Mouse (Mus musculus): ENCODE measurements at regions not wholly inside any gene's neighbourhood (a gene's known extent, or its start where the extent isn't known, plus 50 kb on each side); places are given as distances from the start of the nearest gene placed in this dataset.

DNA sequence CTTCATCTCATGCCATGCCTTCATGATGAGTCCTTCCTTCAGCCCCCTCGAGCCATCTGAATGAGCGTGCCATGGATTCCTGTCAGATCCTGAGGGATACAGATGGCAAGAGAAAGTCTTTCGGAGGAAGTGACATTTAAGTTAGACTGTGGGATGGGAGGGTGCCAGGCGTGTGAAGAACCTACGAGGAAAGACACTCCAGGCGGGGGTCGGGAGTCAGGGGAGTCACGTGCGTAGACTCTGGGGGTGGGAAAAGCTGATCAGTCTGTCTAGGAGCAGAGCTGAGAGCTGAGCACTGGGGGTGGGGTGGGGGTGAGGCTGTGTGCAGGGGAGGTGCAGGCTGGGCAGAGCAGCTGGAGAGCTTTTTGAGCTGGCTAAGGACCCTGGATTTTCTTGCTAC lies 152.0 kb upstream of the Gjb5 start:
- no peak for DNase-seq

DNA sequence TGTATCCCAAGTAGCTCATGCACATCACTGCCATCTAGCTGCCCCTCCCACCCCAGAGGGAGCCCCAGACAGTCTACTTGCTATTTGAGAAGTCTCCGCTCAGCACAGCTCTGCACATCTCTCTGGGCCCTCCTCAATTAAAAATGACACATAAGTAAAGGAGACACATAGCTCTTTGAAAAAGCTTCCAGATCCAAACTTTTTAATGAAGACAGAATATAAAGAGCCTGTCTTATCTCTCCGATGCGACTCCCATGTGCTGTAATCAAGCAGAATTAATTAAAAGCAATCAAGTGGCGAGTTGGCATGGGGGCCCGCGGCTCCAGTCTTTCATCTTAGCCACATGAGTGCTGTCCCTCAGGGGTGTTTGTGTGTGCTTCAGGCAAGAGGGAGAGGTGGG lies 144.6 kb upstream of the Gjb5 start:
- DNase-seq, result no peak

DNA sequence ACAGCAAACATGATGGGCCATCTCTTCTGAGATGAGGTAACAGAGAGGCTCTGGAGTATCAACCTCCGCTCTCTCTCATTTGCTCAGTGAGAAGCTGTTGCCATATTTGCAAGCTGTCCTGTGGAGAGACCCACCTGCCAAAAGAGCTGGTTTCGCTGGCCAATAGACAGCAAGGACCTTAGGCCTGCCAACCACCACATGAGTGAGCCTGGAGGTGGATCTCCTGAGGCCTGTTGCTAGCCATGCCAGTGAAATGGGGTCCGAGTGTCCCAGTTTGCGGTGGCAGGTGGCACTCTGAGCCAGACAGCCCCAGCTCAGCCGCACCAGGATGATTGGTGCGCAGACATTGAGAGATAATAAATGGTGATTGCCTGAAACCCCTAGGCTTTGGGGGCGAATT lies 143.9 kb upstream of the Gjb5 start:
- DNase-seq, result no peak

DNA sequence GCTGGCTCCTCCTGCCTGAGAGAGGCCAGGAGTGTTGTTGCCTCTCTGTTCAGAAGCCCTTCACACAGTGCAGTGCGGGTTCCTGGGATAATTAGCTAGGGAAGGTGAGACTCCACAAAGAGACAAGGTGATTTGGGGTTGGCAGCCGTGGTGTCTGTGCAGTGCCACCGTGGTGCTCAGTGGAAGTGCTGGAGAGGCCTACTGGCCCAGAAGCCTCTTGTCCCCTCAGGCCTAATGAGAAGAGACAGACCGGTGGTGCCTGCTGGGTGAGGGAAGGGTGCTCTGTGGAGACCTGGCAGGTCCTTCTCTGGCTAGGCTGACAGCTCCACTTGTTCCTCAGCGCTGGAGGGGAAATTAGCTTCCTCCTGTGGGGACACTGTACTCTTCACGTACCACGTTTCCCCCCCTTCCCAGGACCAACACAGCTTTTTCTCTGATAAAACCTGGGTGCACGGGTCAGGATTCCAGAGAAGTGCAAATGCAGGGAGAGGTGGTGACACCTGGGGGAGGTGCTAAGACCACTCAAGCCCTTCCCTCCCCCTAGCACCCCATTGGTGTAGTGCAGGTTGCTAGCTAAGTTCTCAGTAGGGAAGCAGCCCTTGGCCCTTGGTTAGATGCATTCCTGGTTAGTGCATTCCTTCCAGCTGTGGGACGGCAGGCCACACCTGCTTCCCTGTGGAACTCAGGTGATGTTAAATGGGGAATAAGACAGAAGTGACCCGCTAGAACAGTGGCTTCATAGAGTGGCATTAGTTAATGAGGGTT lies 129.2 kb upstream of the Gjb5 start:
- no peak for DNase-seq

DNA sequence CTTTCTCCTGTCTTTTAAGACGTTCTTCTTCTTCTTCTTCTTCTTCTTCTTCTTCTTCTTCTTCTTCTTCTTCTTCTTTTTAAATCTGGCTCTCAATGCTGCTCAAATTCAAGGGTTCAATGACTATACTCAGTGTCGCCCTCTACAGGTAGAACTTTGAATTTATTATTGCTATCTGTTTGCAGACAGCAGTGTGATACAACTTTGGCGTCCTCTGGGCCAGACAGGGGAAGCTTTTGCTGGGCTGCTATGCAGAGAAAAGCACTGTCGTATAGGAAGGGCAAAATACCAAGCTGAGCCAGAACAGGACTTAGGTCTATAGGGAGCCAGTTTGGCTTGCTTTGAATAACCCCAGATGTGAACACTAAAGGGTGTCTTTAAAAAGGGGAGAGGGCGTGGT lies 127.3 kb upstream of the Gjb5 start:
- DNase-seq, result no peak

DNA sequence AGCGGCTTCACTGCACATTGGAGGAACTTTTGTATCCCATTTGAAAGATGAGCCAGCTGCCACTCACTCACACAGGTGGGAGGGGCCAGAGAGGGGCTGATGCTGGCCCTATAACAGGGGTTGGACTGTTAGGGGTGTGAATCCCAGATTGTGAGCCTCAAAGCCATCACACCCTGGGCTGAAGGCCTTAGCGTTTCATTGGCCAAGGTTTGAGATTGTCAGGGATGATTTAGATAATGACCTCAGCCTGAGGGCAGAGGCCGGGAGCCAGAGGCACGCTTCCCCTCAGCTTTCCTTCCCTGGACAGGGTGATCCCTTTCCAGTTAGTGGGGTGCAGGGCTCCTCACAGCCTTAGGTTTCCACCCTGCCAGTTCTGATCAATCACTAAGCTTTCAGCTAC lies 124.5 kb upstream of the Gjb5 start:
- no peak for DNase-seq

DNA sequence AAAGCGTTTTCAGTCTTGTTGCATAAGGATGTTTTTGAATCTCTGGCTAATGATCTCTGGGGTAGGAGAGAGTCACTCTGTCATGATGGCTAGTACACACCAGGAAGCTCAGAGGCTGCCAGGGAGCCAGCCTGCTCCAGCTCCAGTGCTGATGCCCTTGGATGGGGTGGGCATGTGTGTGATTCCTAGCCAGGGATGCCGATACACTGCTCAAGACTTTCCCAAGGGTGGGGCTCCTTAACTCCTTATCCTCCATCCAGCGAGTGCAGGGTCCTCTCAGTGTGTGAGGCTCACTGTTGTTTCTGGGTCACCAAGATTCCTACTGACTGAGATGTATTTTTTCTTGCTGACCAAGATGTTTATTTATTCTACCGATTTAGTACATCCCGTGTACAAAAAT lies 122.4 kb upstream of the Gjb5 start:
- no peak for DNase-seq

DNA sequence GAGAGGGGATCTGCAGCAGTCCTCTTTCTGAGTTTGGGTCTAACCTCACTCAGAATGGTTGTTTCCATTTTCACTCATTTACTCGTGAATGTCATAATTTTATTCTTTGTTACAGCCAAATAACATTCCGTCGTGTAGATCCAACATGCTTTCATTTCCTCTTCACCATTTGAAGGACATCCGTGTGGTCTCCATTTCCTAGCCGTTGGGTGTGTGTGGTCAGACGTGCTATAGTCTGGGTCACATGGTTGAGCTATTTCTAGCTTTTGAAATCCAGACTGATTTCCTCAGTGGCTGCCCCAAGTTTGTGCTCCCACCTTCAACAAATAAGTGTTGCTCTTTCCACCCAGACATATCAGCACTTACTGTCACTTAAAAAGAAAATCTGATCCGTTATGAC lies 111.9 kb upstream of the Gjb5 start:
- no peak for DNase-seq

DNA sequence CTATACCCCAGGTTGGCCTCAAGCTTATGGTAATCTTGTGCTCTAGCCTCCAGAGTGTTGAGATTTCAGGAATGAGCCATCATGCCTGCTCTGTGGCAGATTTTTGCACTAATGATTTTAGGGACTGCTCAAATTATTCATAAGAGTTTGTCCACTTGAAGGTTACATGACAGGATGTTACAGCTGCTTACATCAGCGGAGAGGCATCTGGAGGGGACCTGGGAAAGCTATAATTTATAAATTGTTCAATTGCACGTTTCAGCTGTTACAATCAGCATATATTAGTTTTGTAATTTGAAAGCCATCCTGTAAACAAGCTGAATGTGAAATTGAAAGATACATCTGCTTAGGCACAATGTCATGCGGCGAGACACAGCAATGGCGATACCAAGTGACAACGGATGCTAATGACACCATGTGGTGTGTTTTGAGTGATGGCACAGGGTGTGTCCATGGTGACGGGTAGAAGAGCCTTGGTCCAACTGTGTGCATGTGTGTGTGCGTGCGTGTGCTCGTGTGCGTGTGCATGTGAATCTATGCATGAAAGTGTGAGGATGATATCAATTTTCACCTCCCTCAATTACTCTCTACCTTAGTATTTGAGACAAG lies 96.6 kb upstream of the Gjb5 start:
- DNase-seq, result no peak

DNA sequence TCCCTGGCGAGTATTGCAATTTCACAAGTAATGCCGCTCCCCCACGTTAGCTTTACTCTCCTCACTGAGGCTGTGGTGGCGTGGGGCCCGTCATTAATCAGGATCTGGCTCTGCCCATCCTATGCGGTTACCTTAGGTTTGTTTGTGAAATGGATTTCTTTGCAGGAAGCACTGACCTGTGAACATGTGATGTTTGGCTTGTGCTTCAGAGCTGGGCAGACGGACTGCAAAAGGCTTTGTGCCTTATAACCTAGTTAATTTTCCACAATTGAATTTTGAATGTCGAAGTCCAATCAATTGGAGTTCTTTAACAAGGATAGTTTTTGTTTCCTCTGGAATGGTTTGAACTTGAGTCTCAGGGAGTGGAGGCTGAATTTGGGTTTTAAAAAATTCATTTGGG lies 94.1 kb upstream of the Gjb5 start:
- DNase-seq, result no peak

DNA sequence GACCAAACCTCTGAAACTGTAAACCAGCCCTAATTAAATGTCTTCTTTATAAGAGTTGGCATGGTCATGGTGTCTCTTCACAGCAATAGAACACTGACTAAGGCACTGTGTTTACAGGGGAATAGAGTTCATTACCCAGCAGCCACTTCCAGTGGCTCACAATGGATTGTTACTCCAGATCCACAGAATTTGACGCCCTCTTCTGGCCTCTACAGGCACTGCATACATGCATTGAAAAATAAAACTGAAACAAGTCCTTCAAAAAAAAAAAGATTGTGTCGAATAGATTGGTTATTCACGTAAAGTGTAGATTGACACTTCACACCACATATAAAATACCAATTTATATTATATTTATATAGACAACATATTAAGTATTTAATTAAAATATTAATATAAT lies 87.3 kb upstream of the Gjb5 start:
- no peak for DNase-seq

DNA sequence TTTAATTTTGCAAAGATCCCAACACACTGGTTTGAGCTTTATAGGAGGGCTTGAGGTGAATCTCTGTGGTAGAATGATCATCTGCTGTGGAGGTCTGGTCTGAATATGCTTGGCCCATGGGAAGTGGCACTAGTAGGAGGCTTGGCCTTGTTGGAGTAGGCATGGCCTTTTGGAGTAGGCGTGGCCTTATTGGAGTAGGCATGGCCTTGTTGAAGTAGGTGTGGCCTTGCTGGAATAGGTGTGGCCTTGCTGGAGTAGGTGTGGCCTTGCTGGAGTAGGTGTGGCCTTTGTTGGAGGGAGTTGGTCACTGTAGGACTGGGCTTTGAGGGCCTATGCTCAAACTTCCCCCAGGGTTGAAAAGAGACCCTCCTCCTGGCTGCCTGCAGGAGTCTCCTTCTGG lies 86.1 kb upstream of the Gjb5 start:
- no peak for DNase-seq

DNA sequence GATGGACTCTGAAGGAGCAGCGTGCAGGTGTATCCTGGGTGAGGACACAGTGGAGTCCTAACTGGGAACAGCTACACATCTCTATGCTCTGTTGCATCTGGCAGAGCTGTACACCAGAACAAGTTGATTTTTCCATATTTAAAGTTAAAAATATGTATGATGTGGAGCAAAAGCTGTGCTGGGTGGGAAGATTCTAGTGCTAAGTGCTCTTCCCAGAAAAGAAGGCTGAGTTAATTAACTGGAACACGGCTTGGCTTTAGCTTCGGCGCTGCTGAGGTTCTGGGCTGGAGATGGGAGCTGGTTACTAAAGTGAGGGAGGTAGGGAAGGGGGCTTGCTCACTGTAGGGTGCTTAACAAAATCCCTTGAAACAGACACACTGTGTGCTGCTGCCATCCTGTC lies 84.0 kb upstream of the Gjb5 start:
- DNase-seq, result no peak

DNA sequence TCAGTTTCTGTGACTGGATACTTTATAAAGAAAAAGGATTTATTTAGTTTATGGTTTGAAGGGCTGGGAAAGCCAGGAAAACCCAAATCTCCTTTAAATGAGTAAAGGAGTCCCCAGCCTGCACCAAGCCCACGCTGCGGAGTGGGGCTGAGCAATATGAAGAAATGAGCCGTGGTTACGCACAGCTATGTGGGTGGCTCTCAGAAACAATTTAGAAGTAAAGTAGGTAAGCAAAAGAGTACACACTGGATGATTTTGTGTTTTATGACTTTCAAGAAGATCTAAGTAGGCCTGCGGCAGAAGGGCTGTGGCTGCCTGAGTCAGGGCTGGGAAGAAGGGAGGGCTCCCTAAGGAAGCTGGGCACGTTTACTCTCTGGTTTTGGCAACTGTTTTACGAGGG lies 82.6 kb upstream of the Gjb5 start:
- DNase-seq, result no peak

DNA sequence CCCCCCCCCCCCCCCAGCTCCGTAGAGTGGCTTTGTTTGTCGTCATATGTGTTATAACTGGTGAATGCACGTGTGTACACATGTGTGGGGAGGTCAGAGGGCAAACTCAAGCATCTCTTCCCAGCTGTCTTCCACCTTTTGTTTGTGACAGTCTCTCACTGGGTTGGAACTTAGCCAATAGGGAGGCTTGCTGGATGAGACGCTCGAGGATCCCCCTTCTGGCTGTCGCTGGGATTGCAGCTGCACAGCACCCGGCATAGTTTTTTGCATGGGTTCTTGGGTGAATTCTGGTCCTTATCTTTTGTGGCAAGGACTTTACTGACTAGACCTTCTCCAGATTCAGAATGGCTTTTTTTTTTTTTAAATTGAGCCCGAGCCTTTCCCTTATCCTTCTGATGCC lies 77.1 kb upstream of the Gjb5 start:
- DNase-seq, result peak; percentile 10 to 22

DNA sequence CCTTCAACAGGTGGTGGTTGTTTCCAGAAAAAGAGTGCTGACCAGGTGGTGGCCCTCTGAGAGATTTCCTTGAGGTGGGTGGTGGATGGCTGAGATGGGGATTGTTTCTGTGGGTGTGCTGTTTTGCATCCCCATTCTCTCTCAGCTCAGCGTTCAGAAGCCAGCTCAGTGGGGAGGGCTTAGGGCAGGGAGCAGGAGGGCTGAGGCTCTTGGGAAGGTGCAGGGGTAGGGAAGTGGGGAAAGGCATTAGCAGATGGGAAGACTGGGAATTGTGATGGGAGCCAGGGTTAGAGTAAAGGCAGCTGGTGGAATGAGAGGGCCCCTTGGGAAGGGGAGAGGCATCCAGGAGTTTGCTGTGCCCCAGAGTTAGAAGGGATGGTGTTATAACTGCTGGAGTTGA lies 72.3 kb upstream of the Gjb5 start:
- DNase-seq, result no peak

DNA sequence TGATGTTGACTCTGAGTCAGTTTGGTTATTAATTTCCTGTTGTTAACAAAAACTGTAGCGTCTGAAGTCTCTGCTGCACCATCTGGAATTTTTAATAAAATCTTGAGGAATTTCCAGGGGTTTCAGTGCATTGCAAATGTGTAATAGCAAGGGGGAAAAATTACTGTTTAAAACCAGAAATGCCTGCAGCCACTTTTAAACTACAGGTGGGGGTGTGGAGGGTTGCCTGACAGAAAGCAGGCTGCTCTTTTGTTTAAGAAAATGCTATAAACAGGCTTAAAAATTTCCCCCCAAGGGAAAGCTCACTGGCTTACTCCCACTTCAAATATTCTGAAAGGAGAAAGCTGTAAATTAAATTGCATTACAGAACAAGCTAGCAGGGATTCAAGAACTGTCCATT lies 71.8 kb upstream of the Gjb5 start:
- DNase-seq, result no peak

DNA sequence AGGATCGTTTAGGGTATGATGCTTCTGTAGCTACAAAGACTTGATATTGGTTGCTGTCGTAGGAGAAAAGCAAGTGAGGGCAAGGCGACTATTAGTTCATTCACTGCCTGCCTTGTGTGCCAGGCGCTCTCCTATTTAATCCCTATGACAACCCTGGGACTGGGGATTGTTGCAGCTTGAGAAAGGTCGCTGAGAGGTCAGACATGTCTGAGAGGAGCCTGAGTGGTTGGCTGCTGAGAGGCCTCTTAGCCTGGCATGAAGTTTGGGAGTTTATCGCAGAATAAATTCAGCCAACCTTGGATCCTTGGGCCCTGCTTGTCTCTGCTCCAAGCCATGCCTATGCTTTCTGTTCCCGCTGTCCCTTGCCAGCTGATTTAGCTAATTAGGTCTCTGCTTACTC lies 65.9 kb upstream of the Gjb5 start:
- DNase-seq, result no peak

DNA sequence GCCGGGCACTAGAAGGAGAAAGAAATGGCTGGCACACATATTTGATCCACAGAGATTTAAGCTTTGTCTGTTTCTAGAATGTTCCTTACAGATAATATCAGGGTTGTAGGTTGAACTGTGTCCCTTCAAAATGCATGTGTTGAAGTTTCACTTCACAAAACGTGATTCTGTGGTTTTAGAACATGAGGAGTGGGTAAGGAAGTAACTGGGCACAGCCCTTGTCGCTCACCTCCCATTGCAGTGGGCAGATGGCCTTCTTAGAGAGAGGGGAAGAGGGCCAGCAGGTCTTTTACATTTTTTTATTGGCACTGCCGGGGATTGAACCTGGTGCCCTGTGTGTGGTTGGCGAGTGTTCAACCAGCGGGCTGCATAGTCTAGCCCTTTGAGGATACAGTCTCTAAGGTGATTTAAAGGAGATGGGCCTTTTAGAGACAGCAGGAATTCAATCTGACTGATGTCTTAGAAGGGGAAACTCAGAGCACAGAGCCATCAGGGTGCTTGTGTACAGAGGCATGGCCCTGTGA lies 64.0 kb upstream of the Gjb5 start:
- DNase-seq, result no peak

DNA sequence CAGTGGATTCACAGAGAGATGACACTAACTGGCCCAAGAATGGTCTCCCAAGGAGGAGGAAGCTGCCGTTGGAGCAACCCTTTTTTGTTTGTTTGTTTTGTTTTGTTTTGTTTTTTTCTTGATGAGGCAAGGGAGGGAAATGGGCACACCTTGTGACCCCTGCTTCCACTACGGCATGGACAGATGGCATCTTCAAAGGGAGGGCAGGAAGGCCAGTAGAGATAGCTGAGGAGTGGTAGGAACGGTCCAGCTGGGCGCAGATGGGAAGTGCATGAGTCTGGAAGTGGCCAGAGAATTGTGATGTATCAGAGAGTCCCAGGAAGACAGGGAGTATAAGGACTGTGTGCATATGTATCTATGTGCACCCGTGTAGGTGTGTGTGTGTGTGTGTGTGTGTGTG lies 63.1 kb upstream of the Gjb5 start:
- no peak for DNase-seq

DNA sequence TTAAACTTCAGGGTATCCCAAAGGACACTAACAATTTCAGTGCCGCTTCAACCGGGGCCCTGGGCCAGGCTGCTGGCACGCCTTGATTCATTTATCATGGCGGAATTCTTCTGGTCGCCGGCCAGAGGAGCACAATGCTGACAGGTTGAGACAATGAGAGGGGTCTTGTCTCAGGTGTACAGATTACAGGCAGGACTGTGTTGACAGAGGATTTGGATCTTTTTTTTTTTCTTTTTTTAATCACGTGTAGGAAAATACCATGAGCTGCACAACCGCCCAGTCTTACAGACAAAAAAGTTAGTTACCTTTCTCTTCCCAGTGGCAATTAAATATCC lies 61.8 kb upstream of the Gjb5 start:
- DNase-seq, result no peak

DNA sequence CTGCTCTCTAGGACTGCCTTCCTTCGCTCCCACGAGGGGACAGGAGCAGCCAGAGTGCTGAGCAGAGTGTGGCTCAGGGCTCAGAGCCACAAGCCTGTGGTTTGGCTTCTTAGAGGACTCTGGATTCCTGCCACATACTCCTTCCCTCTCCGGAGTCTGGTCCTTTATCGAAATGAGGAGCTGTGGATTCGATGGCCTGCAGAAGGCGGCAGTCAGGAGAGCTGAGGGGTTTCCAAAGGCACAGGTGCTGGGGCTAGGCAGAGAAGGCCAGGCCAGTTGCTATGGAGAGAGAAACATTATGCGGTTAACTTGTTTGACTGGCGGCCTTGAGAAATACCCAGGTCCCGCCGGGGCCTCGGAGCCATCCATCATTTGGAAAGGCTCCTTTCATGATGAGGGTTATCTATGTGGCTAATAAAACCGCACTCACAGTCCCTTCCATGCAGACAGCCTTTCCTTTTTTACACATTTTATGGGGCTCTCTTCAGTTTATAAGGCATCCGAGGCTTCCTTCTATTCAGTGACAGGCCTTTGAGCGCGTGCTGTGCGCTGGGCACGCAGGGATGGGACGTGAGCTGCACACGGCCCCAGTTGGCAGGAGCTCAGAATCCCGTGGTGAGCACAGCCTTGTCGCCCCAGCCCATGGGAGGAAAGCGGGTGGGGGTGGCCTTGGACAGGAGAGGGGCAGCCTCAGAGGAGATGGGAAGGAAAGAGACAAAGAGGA lies 61.2 kb upstream of the Gjb5 start:
- no peak for DNase-seq

DNA sequence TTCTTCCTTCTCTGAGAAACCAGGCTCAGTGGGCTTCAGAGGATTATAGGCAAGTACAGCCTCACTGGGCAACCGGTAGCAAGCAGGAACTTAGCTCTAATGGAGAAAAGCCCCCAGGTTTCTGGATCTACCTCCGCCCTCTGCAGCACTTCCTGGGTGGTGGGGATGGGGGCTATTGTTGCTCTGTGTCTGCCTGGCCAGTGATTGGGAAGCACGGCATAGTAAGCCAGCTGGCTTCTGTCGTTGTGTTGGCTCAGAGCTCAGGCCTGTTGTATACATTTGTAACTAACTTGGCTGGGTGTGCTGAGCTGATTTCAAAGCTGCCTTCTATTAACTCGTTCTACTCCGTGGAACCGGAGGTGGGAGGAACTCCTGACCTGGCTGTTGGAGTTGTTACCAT lies 58.9 kb upstream of the Gjb5 start:
- DNase-seq, result no peak
